Mouse (Mus musculus) limb, embryonic 15.5 days (tissue): Measurements from ENCODE around the gene Vav3. TPM values are rescaled to one million over a fixed set of nuclear protein-coding genes. Genes with fewer than 3 reads are reported as not detected.

Experiments used
- ATAC-seq: fragments of 200-750 bp; cut with Nextera tagmentation; 2 replicates; pipeline ENCODE4 v1.8.0; 2017; ENCODE audit warnings: low read depth, moderate TSS enrichment; ENCODE audit not compliant: insufficient number of reproducible peaks, low FRiP score, low TSS enrichment
- H3K27ac ChIP-seq: fragments of 300-500 bp; sonication (generic); 2 replicates; pipeline ENCODE4 v1.5.1; 2015; ENCODE audit warnings: moderate library complexity, mild to moderate bottlenecking, inconsistent platforms
- H3K27me3 ChIP-seq: fragments of 300-500 bp; sonication (generic); 2 replicates; pipeline ENCODE4 v1.6.1; 2015; ENCODE audit warnings: inconsistent platforms
- H3K36me3 ChIP-seq: fragments of 300-500 bp; sonication (generic); 2 replicates; pipeline ENCODE4 v1.6.1; 2015; ENCODE audit warnings: inconsistent platforms
- H3K4me1 ChIP-seq: fragments of 300-500 bp; sonication (generic); 2 replicates; pipeline ENCODE4 v1.6.1; 2015; ENCODE audit warnings: inconsistent platforms
- H3K4me2 ChIP-seq: fragments of 300-500 bp; sonication (generic); 2 replicates; pipeline ENCODE4 v1.6.1; 2015; ENCODE audit warnings: mild to moderate bottlenecking, inconsistent platforms
- H3K4me3 ChIP-seq: fragments of 300-500 bp; sonication (generic); 2 replicates; pipeline ENCODE4 v1.5.1; 2015; ENCODE audit warnings: mild to moderate bottlenecking, inconsistent platforms
- H3K9ac ChIP-seq: fragments of 300-500 bp; sonication (generic); 2 replicates; pipeline ENCODE4 v1.6.1; 2015; ENCODE audit warnings: inconsistent platforms
- H3K9me3 ChIP-seq: fragments of 300-500 bp; sonication (generic); 2 replicates; pipeline ENCODE4 v1.6.1; 2016; ENCODE audit warnings: inconsistent platforms
- WGBS: fragments of 180-500 bp; shearing (Covaris S2); methylation state at CpG from one replicate; pipeline ENCODE4 v1.1.7; 2015; 5-methylcytosine and 5-hydroxymethylcytosine counted together
- polyA plus RNA-seq: library from polyadenylated mRNA; unstranded; fragments of >200 nt; fragmentation: Nextera tagmentation; extraction: Ambion mirVana; gene quantifications from 2 replicates; pipeline ENCODE4 v1.2.1, GENCODE M21; 2015

The Vav3 gene
- polyA plus RNA-seq, 1 experiment from 2014 or later = 31.3 TPM

- no peak for ATAC-seq
- Histone ChIP-seq H3K4me2 (no peak overlapping the region), H3K36me3 (no peaks in the 10 kb centered on the region), H3K4me3 (no peak overlapping the region), H3K9me3 (no peaks in the 10 kb centered on the region), H3K27me3 (no peaks in the 10 kb centered on the region), H3K4me1 (no peaks in the 10 kb centered on the region), H3K27ac (no peak overlapping the region), H3K9ac (no peak overlapping the region)
- WGBS = 5% methylated on average over 4 of the region's 4 CpGs
Measured at GRCm38 (mm10) chr3:109526246-109526645, 185.8 kb downstream of the Vav3 start.

- H3K4me2 ChIP-seq = no peak overlapping the region
- H3K4me1 ChIP-seq = no peaks in the 10 kb centered on the region
- no peak overlapping the region for H3K27ac ChIP-seq
- H3K9ac ChIP-seq = no peak overlapping the region
- no peaks in the 10 kb centered on the region for H3K36me3 ChIP-seq
- no peak for ATAC-seq
- 58% methylated on average over 8 of the region's 8 CpGs for WGBS
- no peaks in the 10 kb centered on the region for H3K27me3 ChIP-seq
- H3K4me3 ChIP-seq = no peak overlapping the region
- H3K9me3 ChIP-seq = no peaks in the 10 kb centered on the region
Measured at GRCm38 (mm10) chr3:109526651-109527050, 186.2 kb downstream of the Vav3 start.

- no peaks in the 10 kb centered on the region for H3K27me3 ChIP-seq
Measured at GRCm38 (mm10) chr3:109528688-109529087, 188.2 kb downstream of the Vav3 start.

DNA sequence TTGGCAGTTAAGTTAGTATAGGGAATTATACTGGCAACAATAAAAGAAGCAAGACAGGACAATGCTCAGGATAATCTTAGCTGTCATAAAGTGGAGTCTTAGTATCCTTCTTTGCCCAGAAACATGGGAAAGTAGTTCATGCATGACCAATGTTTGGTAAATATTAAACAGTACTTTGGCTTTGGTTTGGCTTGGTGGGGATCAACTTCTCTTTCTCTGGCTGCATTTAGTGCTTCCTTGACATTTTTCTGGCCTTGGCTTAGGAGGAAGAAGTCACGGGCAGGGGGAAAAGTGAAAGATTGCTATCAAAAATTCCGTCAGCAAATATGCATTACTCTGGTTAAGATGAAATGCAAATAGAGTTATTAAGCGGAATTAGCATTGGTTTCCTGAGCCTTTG is 197.2 kb downstream of the Vav3 start:
- Histone ChIP-seq H3K9me3 (no peaks in the 10 kb centered on the region), H3K27me3 (no peaks in the 10 kb centered on the region), H3K4me1 (no peaks in the 10 kb centered on the region), H3K4me3 (no peak overlapping the region), H3K27ac (no peak overlapping the region), H3K4me2 (no peak overlapping the region), H3K36me3 (no peaks in the 10 kb centered on the region), H3K9ac (no peak overlapping the region)
- 89% methylated on average over 3 of the region's 3 CpGs for WGBS
- no peak for ATAC-seq

More at GRCm38 (mm10) chr3:109528688-109529087, 188.2 kb downstream of the Vav3 start:
- WGBS = 83% methylated on average over 4 of the region's 4 CpGs
- no peaks in the 10 kb centered on the region for H3K4me1 ChIP-seq
- no peak overlapping the region for H3K4me3 ChIP-seq
- H3K9me3 ChIP-seq = no peaks in the 10 kb centered on the region
- H3K9ac ChIP-seq = no peak overlapping the region
- no peak for ATAC-seq
- H3K27ac ChIP-seq = no peak overlapping the region
- no peaks in the 10 kb centered on the region for H3K36me3 ChIP-seq
- no peak overlapping the region for H3K4me2 ChIP-seq

DNA sequence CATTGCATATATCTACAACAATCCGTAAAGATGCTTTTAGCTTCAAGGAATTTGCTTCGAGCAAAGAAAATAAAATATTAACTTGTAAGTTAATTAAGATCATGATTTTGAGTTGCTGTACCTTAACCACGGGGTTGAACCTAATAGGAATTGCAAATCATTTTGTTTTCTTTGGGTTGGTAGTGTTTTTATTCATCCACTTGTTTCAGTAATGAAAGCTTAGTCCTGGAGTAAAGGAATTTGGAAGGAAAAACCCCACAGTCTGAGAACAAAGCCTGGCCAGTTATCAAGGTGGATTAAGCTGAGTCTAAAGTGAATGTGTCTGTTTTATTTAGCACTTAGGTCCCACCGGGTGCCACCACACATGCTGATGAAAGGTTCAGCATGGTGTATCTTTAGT is 199.6 kb downstream of the Vav3 start:
- Histone ChIP-seq H3K4me1 (no peaks in the 10 kb centered on the region), H3K27me3 (no peaks in the 10 kb centered on the region), H3K4me3 (no peak overlapping the region), H3K27ac (no peak overlapping the region), H3K9ac (no peak overlapping the region), H3K4me2 (no peak overlapping the region), H3K9me3 (no peaks in the 10 kb centered on the region), H3K36me3 (no peaks in the 10 kb centered on the region)
- no peak for ATAC-seq
- WGBS = 56% methylated on average over 4 of the region's 4 CpGs

GRCm38 (mm10) chr3:109544476-109545221 is 204.2 kb downstream of the Vav3 start:
- 64% methylated on average over 7 of the region's 7 CpGs for WGBS
- Histone ChIP-seq H3K4me2 (no peak overlapping the region), H3K4me3 (no peak overlapping the region), H3K9me3 (no peaks in the 10 kb centered on the region), H3K4me1 (no peaks in the 10 kb centered on the region), H3K27ac (no peak overlapping the region), H3K36me3 (no peaks in the 10 kb centered on the region), H3K9ac (no peak overlapping the region), H3K27me3 (no peaks in the 10 kb centered on the region)
- ATAC-seq = no peak

- no peak overlapping the region for H3K9ac ChIP-seq
- H3K27me3 ChIP-seq = no peaks in the 10 kb centered on the region
- ATAC-seq = no peak
- H3K36me3 ChIP-seq = no peaks in the 10 kb centered on the region
- peaks cover 3% of the 10 kb centered on the region; the same call in 1 of the 2 replicates for H3K4me1 ChIP-seq
- WGBS = 51% methylated on average over 2 of the region's 2 CpGs
- H3K9me3 ChIP-seq = no peaks in the 10 kb centered on the region
- H3K4me2 ChIP-seq = no peak overlapping the region
- H3K27ac ChIP-seq = no peak overlapping the region
- no peak overlapping the region for H3K4me3 ChIP-seq
Measured at GRCm38 (mm10) chr3:109557329-109557728, 216.9 kb downstream of the Vav3 start.

DNA sequence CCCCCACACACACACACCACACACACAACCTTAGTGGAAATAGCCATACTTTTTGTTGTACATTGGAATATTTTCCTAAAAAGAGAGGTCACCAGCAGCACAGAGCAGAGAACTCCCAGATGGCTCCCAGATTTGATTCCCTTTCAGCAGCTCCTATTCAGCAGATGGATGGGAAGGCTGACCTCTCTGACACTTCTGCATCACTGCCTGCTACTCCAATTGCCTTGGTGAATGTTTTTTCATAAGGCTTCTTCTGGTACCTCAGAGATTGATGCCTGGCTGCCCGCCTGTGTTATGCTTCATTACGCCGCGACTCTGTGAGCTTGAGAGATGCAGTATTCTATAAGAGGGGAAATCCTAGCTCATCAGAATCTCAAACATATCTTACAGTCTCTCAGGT is 220.8 kb downstream of the Vav3 start:
- Histone ChIP-seq H3K27me3 (no peaks in the 10 kb centered on the region), H3K9ac (no peak overlapping the region), H3K4me2 (no peak overlapping the region), H3K4me1 (peaks cover 3% of the 10 kb centered on the region; the same call in 1 of the 2 replicates), H3K9me3 (no peaks in the 10 kb centered on the region), H3K36me3 (no peaks in the 10 kb centered on the region), H3K27ac (no peak overlapping the region), H3K4me3 (no peak overlapping the region)
- 76% methylated on average over 4 of the region's 4 CpGs for WGBS
- ATAC-seq = no peak

DNA sequence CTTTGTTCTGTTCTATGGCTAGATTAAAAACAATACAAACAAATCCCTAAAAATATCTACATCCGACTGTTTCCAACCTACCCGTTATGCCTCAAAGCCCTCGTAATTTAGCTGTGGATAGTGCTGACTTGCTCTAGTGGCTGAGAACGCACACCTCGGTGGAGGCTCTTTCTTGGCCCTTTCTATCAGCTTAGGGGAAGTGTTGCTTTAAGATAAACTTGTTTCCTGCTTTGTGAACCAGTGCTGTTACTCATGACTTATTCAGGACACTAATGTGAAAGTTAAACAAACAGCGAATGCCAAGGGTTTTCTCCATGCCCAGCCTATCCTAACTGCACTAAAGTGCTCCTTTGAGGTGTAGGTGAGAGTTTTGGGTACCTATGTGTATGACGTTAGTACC is 221.3 kb downstream of the Vav3 start:
- no peak overlapping the region for H3K4me3 ChIP-seq
- peaks cover 3% of the 10 kb centered on the region; the same call in 1 of the 2 replicates for H3K4me1 ChIP-seq
- WGBS = 68% methylated on average over 7 of the region's 7 CpGs
- H3K4me2 ChIP-seq = no peak overlapping the region
- H3K27me3 ChIP-seq = no peaks in the 10 kb centered on the region
- H3K36me3 ChIP-seq = no peaks in the 10 kb centered on the region
- H3K9ac ChIP-seq = no peak overlapping the region
- no peaks in the 10 kb centered on the region for H3K9me3 ChIP-seq
- ATAC-seq = no peak
- no peak overlapping the region for H3K27ac ChIP-seq

GRCm38 (mm10) chr3:109562268-109562667 is 221.8 kb downstream of the Vav3 start:
- Histone ChIP-seq H3K4me2 (no peak overlapping the region), H3K4me1 (peaks cover 3% of the 10 kb centered on the region; the same call in 1 of the 2 replicates), H3K4me3 (no peak overlapping the region), H3K36me3 (no peaks in the 10 kb centered on the region), H3K27me3 (no peaks in the 10 kb centered on the region), H3K27ac (no peak overlapping the region), H3K9me3 (no peaks in the 10 kb centered on the region), H3K9ac (no peak overlapping the region)
- WGBS = 85% methylated on average over 4 of the region's 4 CpGs
- no peak for ATAC-seq

DNA sequence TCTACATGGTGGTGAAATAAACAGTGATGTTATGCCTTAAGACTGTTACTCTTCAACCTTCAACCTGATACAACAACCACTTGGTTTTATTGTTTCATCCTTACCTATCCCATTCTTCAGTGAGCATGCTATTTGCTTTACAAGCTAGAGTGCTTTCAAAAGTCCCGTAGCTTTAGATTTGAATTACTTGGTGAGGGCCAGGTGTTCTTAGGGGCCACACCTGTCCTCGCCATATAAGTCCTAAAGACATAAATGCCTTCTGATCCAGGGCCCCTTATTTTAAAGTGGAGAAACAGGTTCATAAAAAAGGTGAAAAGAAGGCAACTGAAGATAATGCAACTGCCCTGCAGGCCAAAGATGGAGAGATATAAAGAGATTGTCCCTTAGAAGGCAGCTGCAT is 224.0 kb downstream of the Vav3 start:
- H3K9me3 ChIP-seq = no peaks in the 10 kb centered on the region
- H3K36me3 ChIP-seq = no peaks in the 10 kb centered on the region
- no peak overlapping the region for H3K9ac ChIP-seq
- no peaks in the 10 kb centered on the region for H3K27me3 ChIP-seq
- H3K4me2 ChIP-seq = no peak overlapping the region
- H3K27ac ChIP-seq = no peak overlapping the region
- WGBS = 69% methylated on average over 2 of the region's 2 CpGs
- ATAC-seq = no peak
- H3K4me3 ChIP-seq = no peak overlapping the region
- no peaks in the 10 kb centered on the region; the same call in 1 of the 2 replicates for H3K4me1 ChIP-seq

DNA sequence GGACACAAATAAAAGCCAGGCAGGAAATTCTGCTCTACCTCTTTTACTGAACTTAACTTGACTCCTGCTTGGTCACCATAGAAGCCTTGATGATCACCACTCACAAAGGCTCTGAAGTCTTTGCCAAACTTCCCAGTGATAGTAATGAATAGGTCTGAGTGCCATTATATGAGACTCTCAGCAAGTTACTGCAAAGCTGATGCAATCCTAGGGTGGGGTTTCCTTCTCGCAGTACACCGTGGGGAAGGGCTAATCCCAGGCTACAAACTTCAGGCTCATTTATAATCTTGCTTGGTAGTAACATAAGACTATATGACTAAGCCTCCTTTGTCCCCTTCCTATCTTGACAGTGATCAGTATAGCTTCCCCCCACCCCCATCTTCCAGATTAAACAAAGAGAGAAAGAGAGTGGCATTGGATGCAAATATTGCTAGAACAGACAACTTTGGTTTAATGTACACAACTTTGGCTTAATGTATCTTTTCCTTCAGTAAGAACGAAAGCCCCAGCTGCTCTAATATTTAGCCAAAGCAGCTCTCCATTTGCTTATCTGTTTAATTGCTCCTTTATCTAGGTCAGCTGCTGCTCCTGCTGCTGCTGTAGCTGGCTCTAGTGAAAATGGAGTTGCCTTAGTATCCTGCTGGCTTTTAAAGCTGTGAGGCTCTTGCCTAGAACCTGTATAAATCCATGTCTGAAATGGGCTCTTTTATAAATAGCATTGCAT is 228.3 kb downstream of the Vav3 start:
- no peaks in the 10 kb centered on the region; the same call in 1 of the 2 replicates for H3K4me1 ChIP-seq
- no peaks in the 10 kb centered on the region for H3K36me3 ChIP-seq
- H3K4me3 ChIP-seq = no peak overlapping the region
- no peak overlapping the region for H3K27ac ChIP-seq
- ATAC-seq = no peak
- H3K4me2 ChIP-seq = no peak overlapping the region
- H3K27me3 ChIP-seq = no peaks in the 10 kb centered on the region
- no peak overlapping the region for H3K9ac ChIP-seq
- WGBS = 43% methylated on average over 3 of the region's 3 CpGs
- H3K9me3 ChIP-seq = no peaks in the 10 kb centered on the region
